Mouse (Mus musculus): ENCODE data around the gene Cnot8.
A peak's percentile ranks its signal among the peaks of the same experiment; 100 is the strongest.

The Cnot8 gene

GRCm38 (mm10) chr11:58104351-58104791 lies 418 bp downstream of the Cnot8 start:
- DNase-seq (ENCODE audit: low spot score) = peak; percentile 50

- no peak for DNase-seq (ENCODE audit: low spot score)
Measured at GRCm38 (mm10) chr11:58107009-58107408, 3.1 kb downstream of the Cnot8 start.

GRCm38 (mm10) chr11:58107664-58108337 lies 3.8 kb downstream of the Cnot8 start:
- no peak for DNase-seq (ENCODE audit: low spot score)

GRCm38 (mm10) chr11:58116560-58116959 lies 12.6 kb downstream of the Cnot8 start:
- DNase-seq (ENCODE audit: low spot score) = no peak

DNA sequence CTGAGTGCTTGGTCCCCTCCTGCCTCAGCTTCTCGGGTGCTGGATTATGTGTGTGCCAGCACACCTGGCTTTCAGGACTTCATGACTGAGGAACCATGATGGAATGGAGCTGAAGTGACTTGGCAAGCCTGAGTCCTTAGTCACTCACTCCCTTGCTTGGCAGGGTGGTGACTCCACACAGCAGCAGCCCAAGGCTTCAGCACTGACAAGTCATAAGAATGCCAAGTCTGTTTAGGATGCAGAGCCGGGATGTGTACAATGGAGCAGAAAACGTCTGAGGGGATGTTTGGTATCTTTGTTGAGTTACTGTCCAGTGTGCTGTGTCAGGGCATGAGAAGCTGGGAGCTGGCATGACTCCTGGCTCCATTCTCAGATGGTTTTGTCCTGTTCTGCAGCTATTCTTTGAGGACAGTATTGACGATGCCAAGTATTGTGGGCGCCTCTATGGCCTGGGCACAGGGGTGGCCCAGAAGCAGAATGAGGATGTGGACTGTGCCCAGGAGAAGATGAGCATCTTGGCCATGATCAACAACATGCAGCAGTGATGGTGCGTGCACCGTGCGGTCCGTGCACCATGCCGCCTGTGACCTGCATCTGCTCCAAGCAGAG lies 13.2 kb downstream of the Cnot8 start:
- no peak for DNase-seq (ENCODE audit: low spot score)

- DNase-seq (ENCODE audit: low spot score) = no peak
Measured at GRCm38 (mm10) chr11:58120655-58121054, 16.7 kb downstream of the Cnot8 start.

- DNase-seq (ENCODE audit: low spot score) = no peak
Measured at GRCm38 (mm10) chr11:58121351-58121750, 17.4 kb downstream of the Cnot8 start.

GRCm38 (mm10) chr11:58123711-58124110 lies 19.8 kb downstream of the Cnot8 start:
- DNase-seq (ENCODE audit: low spot score) = no peak

DNA sequence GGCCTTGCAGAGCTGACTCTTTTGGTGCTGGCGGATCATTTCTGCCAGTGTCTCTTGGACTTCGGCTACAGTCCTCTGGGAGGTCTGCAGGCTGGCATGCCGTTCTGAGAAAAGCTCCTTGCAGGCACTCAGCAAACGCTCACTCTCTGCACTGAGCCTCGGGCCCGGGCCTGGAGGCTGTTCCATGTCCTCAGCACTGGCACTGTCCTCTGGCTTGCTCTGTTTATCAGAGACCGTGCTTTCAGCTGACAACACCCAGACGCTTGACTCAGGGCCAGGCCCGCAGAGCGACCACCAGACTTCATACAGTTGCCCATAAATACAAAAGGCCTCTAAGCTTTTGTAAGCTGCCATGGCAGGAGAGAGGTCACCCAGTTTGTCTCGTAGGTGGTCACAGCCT lies 21.1 kb downstream of the Cnot8 start:
- DNase-seq (ENCODE audit: low spot score) = no peak

- DNase-seq (ENCODE audit: low spot score) = peak; percentile 87
Measured at GRCm38 (mm10) chr11:58126397-58127160, 22.6 kb downstream of the Cnot8 start.

DNA sequence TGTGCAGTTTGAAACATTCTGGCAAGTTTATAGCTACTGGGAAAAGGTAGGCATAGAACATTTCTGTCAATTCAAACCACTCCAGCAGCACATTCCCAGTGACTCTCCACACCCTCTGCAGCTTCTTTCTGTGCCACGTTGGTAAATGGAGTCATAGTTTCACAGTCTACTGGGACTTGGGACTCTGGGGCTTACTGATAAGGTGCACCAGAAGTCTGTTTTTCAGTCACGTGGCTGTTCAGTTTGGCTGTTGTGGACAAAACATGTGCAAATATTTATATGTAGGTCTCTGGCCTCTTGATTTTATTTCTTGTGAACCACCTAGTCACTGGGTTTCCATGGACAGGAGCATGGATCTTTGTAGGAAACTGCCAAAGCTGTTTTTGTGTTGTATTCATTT lies 23.6 kb downstream of the Cnot8 start:
- DNase-seq (ENCODE audit: low spot score) = no peak

DNA sequence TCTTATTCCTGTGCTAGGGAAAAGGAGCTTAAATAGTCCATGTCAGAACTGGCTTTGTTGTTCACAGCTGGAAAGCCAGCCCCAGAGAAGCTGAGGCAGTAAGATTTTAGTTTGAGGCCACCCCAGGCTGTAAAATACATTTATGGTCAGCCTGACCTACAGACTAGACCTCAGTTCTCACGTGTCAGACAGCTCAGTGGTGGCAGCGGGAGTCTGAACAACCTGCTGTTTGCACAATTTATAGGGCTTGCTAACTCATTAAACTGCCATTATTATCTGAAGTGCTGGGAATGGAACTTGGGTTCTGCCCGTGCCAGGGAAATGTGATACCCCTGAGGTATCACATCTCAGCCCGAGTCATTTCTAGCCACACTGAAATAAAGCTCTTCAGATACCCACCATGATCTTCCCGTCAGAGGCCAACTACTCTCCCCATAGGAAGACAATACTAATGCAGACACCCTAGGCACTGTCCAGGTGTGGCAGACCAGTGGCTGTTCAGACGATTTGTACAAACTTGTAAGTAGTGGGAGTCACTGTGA lies 25.4 kb downstream of the Cnot8 start:
- DNase-seq (ENCODE audit: low spot score) = no peak

- no peak for DNase-seq (ENCODE audit: low spot score)
Measured at GRCm38 (mm10) chr11:58132026-58132425, 28.1 kb downstream of the Cnot8 start.

- no peak for DNase-seq (ENCODE audit: low spot score)
Measured at GRCm38 (mm10) chr11:58134869-58135268, 30.9 kb downstream of the Cnot8 start.

DNA sequence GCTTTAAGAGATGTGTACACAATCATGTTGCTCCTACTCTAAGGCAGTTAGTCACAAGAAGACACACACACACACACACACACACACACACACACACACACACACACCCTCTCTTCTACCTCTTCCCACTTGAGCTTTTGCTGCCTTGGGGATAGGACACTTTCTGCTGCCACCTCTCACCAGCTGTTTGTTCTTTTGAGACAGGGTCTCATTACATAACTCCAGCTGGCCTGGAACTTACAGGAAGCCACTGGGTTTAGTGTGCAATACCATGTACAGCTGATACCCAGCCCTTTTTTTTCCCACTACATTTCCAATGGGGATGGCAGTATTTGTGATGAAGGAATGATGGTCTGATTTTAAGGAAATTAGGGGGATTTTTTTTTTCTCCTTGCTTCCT lies 31.3 kb downstream of the Cnot8 start:
- DNase-seq (ENCODE audit: low spot score) = no peak

DNA sequence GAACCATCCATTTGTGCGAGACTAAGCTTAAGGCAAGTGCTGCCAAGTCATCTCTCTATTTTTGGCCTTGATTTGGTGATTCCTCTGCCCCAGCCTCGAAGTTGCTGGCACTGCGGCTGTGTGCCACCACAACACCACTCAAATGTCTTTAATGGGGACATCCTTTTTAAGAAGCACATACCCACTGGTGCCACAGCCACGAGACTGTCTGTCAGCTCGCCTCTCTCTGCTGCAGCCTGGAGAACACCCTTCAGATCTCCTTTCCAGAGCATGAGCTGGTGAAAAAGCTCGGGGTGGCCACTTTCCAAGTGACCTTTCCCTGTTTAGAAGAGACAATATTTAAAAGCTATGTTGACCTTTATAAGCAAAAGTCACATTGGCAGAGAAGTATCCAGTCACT lies 32.7 kb downstream of the Cnot8 start:
- no peak for DNase-seq (ENCODE audit: low spot score)

- no peak for DNase-seq (ENCODE audit: low spot score)
Measured at GRCm38 (mm10) chr11:58138821-58139220, 34.9 kb downstream of the Cnot8 start.

- no peak for DNase-seq (ENCODE audit: low spot score)
Measured at GRCm38 (mm10) chr11:58139466-58139865, 35.5 kb downstream of the Cnot8 start.

GRCm38 (mm10) chr11:58143704-58144426 lies 39.9 kb downstream of the Cnot8 start:
- DNase-seq (ENCODE audit: low spot score) = no peak

GRCm38 (mm10) chr11:58146241-58146640 lies 42.3 kb downstream of the Cnot8 start:
- peak; percentile 16 for DNase-seq (ENCODE audit: low spot score)

GRCm38 (mm10) chr11:58155458-58155857 lies 51.5 kb downstream of the Cnot8 start:
- no peak for DNase-seq (ENCODE audit: low spot score)

DNA sequence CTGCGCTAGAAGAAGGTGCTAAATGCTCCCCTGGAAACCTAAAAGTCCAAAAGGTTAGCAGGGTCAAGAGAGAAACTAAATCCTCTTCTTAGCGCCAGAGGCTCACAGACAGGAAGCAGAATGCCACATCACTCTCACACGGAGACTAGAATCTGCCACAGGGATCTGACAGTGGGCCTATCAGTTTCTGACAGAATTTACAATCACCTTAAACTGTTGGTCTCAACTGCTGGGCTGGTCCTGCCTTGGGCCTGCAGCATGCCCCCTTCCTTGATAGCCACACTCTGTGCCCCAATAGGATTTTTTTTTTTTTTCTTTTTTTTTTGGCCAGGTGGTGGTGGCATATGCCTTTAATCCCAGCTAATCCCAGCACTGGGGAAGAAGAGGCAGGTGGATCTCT lies 52.9 kb downstream of the Cnot8 start:
- no peak for DNase-seq (ENCODE audit: low spot score)
